Mouse (Mus musculus) MEL (cell line): ENCODE measurements around the gene Colq. TPM values are rescaled to one million over a fixed set of nuclear protein-coding genes. Genes with fewer than 3 reads are reported as not detected.

Source experiments
- DNase-seq: peaks from one replicate; pipeline ENCODE4 v3.0.0; 2011; ENCODE audit warnings: low read depth, low spot score
- H3K27ac ChIP-seq: 2 replicates; pipeline ENCODE4 v1.5.1; 2012; ENCODE audit warnings: low read depth, mild to moderate bottlenecking, control low read depth, low read length, moderate library complexity; ENCODE audit not compliant: control insufficient read depth
- H3K27me3 ChIP-seq, 2 experiments: fragments of 150-350 bp in 1 of 2; sonication (generic) in 1 of 2; 2 replicates each; pipeline ENCODE4 v1.6.1; 2012; ENCODE audit warnings: low read length in 2 of 2, mild to moderate bottlenecking in 2 of 2, improper control_type of control experiment in 1 of 2, moderate library complexity in 1 of 2; ENCODE audit not compliant: insufficient read depth in 2 of 2, control insufficient read depth in 1 of 2
- H3K36me3 ChIP-seq, 2 experiments: 2 replicates each; pipeline ENCODE4 v1.6.1; 2012 to 2014; ENCODE audit warnings: low read length in 2 of 2, improper control_type of control experiment in 1 of 2, inconsistent platforms in 1 of 2, mild to moderate bottlenecking in 1 of 2; ENCODE audit not compliant: insufficient read depth in 2 of 2, control insufficient read depth in 1 of 2
- H3K4me1 ChIP-seq, 2 experiments: fragments of 150-350 bp in 1 of 2; sonication (generic) in 1 of 2; 2 replicates each; pipeline ENCODE4 v1.6.1; 2012; ENCODE audit warnings: low read length in 2 of 2, improper control_type of control experiment in 1 of 2, mild to moderate bottlenecking in 1 of 2; ENCODE audit not compliant: insufficient read depth in 2 of 2, control insufficient read depth in 1 of 2
- H3K4me3 ChIP-seq, 2 experiments: fragments of 150-350 bp in 1 of 2; sonication (generic) in 1 of 2; 2 replicates each; pipeline ENCODE4 v1.5.1; 2012; ENCODE audit warnings: low read depth in 2 of 2, low read length in 2 of 2, mild to moderate bottlenecking in 2 of 2, moderate library complexity in 2 of 2, control low read depth in 1 of 2, improper control_type of control experiment in 1 of 2; ENCODE audit not compliant: control insufficient read depth in 1 of 2, insufficient read depth in 1 of 2
- H3K79me2 ChIP-seq: 2 replicates; pipeline ENCODE4 v1.6.1; 2012; ENCODE audit warnings: mild to moderate bottlenecking, low read length, moderate library complexity; ENCODE audit not compliant: control insufficient read depth, poor library complexity, insufficient read depth
- H3K9ac ChIP-seq: 2 replicates; pipeline ENCODE4 v1.6.1; 2012; ENCODE audit warnings: low read depth, mild to moderate bottlenecking, control low read depth, low read length, moderate library complexity; ENCODE audit not compliant: control insufficient read depth, poor library complexity, severe bottlenecking
- H3K9me3 ChIP-seq: fragments of 150-350 bp; sonication (generic); replicated peaks from 2 replicates; pipeline ENCODE4 v1.6.1; 2012; ENCODE audit warnings: mild to moderate bottlenecking, low read length, improper control_type of control experiment, moderate library complexity; ENCODE audit not compliant: insufficient read depth
- BHLHE40 ChIP-seq: IDR thresholded peaks from 2 replicates; pipeline ENCODE4 v1.6.1; 2012; ENCODE audit warnings: low read depth, mild to moderate bottlenecking, inconsistent platforms, low read length, improper control_type of control experiment, borderline replicate concordance
- CHD1 ChIP-seq: IDR thresholded peaks from 2 replicates; pipeline ENCODE4 v1.6.1; 2012; ENCODE audit warnings: low read depth, mild to moderate bottlenecking, inconsistent platforms, low read length, improper control_type of control experiment
- EP300 ChIP-seq, 2 experiments: IDR thresholded peaks; 2 replicates each; pipeline ENCODE4 v1.6.1; 2011; ENCODE audit warnings: improper control_type of control experiment in 2 of 2, low read length in 2 of 2, low read depth in 1 of 2, mild to moderate bottlenecking in 1 of 2
- GABPA ChIP-seq: IDR thresholded peaks from 2 replicates; pipeline ENCODE4 v1.6.1; 2012; ENCODE audit warnings: low read depth, mild to moderate bottlenecking, inconsistent platforms, low read length, improper control_type of control experiment, moderate library complexity
- GATA1 ChIP-seq: IDR thresholded peaks from 2 replicates; pipeline ENCODE4 v1.6.1; 2011; ENCODE audit warnings: low read depth, low read length, improper control_type of control experiment
- JUND ChIP-seq: IDR thresholded peaks from 2 replicates; pipeline ENCODE4 v1.6.1; 2011; ENCODE audit warnings: low read depth, mild to moderate bottlenecking, improper control_type of control experiment, low read length
- MAZ ChIP-seq: IDR thresholded peaks from 2 replicates; pipeline ENCODE4 v1.6.1; 2012; ENCODE audit warnings: low read depth, mild to moderate bottlenecking, inconsistent platforms, low read length, improper control_type of control experiment
- MEF2A ChIP-seq: IDR thresholded peaks from 2 replicates; pipeline ENCODE4 v1.6.1; 2014; ENCODE audit warnings: low read depth, mild to moderate bottlenecking, inconsistent platforms, low read length, improper control_type of control experiment; ENCODE audit not compliant: poor library complexity, insufficient replicate concordance, severe bottlenecking; ENCODE audit errors: extremely low read depth
- MXI1 ChIP-seq: IDR thresholded peaks from 2 replicates; pipeline ENCODE4 v1.6.1; 2011; ENCODE audit warnings: mild to moderate bottlenecking, low read depth, low read length, improper control_type of control experiment
- NELFE ChIP-seq: IDR thresholded peaks from 2 replicates; pipeline ENCODE4 v1.6.1; 2011; ENCODE audit warnings: low read depth, low read length, improper control_type of control experiment
- POLR2A ChIP-seq, 2 experiments: IDR thresholded peaks; 2 replicates each; pipeline ENCODE4 v1.6.1; 2011 to 2012; ENCODE audit warnings: low read length in 2 of 2, mild to moderate bottlenecking in 2 of 2, control low read depth in 1 of 2, improper control_type of control experiment in 1 of 2, low read depth in 1 of 2, moderate library complexity in 1 of 2; ENCODE audit not compliant: control insufficient read depth in 1 of 2, insufficient read depth in 1 of 2, poor library complexity in 1 of 2
- POLR2AphosphoS2 ChIP-seq: IDR thresholded peaks from 2 replicates; pipeline ENCODE4 v1.6.1; 2011; ENCODE audit warnings: low read length, improper control_type of control experiment
- RAD21 ChIP-seq: IDR thresholded peaks from 2 replicates; pipeline ENCODE4 v1.6.1; 2011; ENCODE audit warnings: mild to moderate bottlenecking, low read depth, low read length, improper control_type of control experiment
- RCOR1 ChIP-seq: IDR thresholded peaks from 2 replicates; pipeline ENCODE4 v1.6.1; 2012; ENCODE audit warnings: low read depth, mild to moderate bottlenecking, inconsistent platforms, low read length, improper control_type of control experiment
- SIN3A ChIP-seq: IDR thresholded peaks from 2 replicates; pipeline ENCODE4 v1.6.1; 2012; ENCODE audit warnings: low read length, improper control_type of control experiment, inconsistent platforms
- SMC3 ChIP-seq: IDR thresholded peaks from 2 replicates; pipeline ENCODE4 v1.6.1; 2011; ENCODE audit warnings: low read depth, low read length, improper control_type of control experiment
- TBP ChIP-seq: IDR thresholded peaks from 2 replicates; pipeline ENCODE4 v1.8.0; 2011; ENCODE audit warnings: low read depth, low read length, improper control_type of control experiment
- TCF12 ChIP-seq: IDR thresholded peaks from 2 replicates; pipeline ENCODE4 v1.6.1; 2014; ENCODE audit warnings: low read depth, mild to moderate bottlenecking, inconsistent platforms, low read length, improper control_type of control experiment, moderate library complexity
- UBTF ChIP-seq: IDR thresholded peaks from 2 replicates; pipeline ENCODE4 v1.6.1; 2012; ENCODE audit warnings: low read depth, mild to moderate bottlenecking, inconsistent platforms, low read length, improper control_type of control experiment, moderate library complexity, borderline replicate concordance; ENCODE audit not compliant: insufficient read depth
- USF1 ChIP-seq: IDR thresholded peaks from 2 replicates; pipeline ENCODE4 v1.6.1; 2014; ENCODE audit warnings: low read depth, mild to moderate bottlenecking, inconsistent platforms, low read length, improper control_type of control experiment, moderate library complexity
- ZKSCAN1 ChIP-seq: IDR thresholded peaks from 2 replicates; pipeline ENCODE4 v1.6.1; 2012; ENCODE audit warnings: low read depth, mild to moderate bottlenecking, inconsistent platforms, low read length, improper control_type of control experiment, moderate library complexity
- ZMIZ1 ChIP-seq: IDR thresholded peaks from 2 replicates; pipeline ENCODE4 v1.6.1; 2012; ENCODE audit warnings: low read depth, mild to moderate bottlenecking, inconsistent platforms, low read length, improper control_type of control experiment, moderate library complexity
- ZNF384 ChIP-seq: IDR thresholded peaks from 2 replicates; pipeline ENCODE4 v1.6.1; 2012; ENCODE audit warnings: low read depth, mild to moderate bottlenecking, inconsistent platforms, low read length, improper control_type of control experiment
- polyA plus RNA-seq, 2 experiments: library from polyadenylated mRNA; stranded (reverse) in 1 of 2; unstranded in 1 of 2; fragments of >175 nt in 1 of 2; fragments of >200 nt in 1 of 2; gene quantifications; 2 replicates each; pipeline versions ENCODE4 v1.2.1 to v1.2.4; 2012; ENCODE audit warnings: low replicate concordance in 2 of 2, low read depth in 1 of 2; ENCODE audit not compliant: insufficient read length in 2 of 2, insufficient read depth in 1 of 2, missing spikeins in 1 of 2
- total RNA-seq: library from RNA; depleted of rRNA; stranded (reverse); fragments of 300-350 nt; gene quantifications from 2 replicates; pipeline ENCODE4 v1.2.3, GENCODE M21; 2012

The Colq gene
- total and polyA plus RNA-seq, 3 experiments, result not detected

DNA sequence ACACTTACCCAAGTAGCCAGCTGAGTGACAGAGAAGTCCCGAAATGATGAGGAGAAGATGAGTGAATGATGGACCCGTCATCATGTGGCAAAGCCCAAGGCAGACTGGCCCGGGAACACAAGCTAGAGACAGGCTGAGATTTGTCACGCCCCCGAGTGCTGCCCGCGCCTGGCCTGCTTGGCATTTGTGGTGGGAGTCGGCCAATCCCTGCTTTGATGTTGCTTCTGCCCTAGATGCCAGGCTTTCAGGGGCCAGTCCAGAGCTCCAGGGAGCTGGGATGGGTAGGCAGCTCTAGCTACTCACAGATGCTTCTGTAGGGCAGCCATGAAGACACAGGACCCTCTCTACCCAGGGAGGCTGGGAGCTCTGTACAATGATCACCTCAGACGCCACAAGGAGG, 33.4 kb downstream of the Colq start:
- H3K36me3 ChIP-seq, result peaks cover 0 to 4% of the 10 kb centered on the region in 2 experiments; a peak in 2 of 4 replicates
- H3K9me3 ChIP-seq, result no peaks in the 10 kb centered on the region
- no peak overlapping the region for H3K9ac ChIP-seq
- no peaks in the 10 kb centered on the region for H3K79me2 ChIP-seq
- peaks cover 0 to 10% of the 10 kb centered on the region in 2 experiments; a peak in 2 of 4 replicates for H3K4me1 ChIP-seq
- H3K27ac ChIP-seq, result no peak overlapping the region
- DNase-seq, result no peak
- H3K27me3 ChIP-seq, result peaks cover 0 to 3% of the 10 kb centered on the region in 2 experiments; a peak in 2 of 4 replicates
- TF ChIP-seq MXI1 (no peak), GABPA (no peak), SIN3A (no peak), POLR2AphosphoS2 (no peak), EP300 (IDR thresholded peaks at IDR 0.05; ENCODE audit: low read depth in 1 of 2, low read length in 2 of 2) (no peak), MEF2A (no peak), SMC3 (no peak), TCF12 (no peak), ZNF384 (no peak), NELFE (no peak), UBTF (no peak), MAZ (no peak), ZMIZ1 (no peak), POLR2A (IDR thresholded peaks at IDR 0.05; ENCODE audit: control insufficient read depth in 1 of 2, insufficient read depth in 1 of 2, low read depth in 1 of 2, low read length in 2 of 2, poor library complexity in 1 of 2) (no peak), TBP (no peak), BHLHE40 (no peak), JUND (no peak), CHD1 (no peak), ZKSCAN1 (no peak)
- H3K4me3 ChIP-seq, result no peak overlapping the region

DNA sequence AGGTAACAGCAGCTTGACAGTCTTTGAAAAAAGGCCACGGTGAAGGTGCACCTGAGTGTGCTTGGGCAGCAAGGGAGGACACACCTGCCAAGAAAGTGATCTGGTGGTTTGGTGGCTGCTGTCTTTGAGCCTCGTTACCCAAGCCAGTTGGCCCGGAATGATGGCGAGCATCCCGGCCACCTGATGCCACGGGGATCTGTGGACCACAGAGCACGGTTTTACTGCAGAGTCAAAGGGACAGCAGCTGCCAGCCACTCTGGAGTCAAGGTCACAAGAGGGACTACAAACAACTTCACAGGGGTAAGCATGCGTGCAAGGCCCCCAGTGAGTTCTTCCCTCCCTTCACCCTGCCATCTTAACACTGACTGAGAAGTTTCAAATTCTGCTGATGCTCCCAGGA, 33.9 kb downstream of the Colq start:
- peaks cover 0 to 10% of the 10 kb centered on the region in 2 experiments; a peak in 2 of 4 replicates for H3K4me1 ChIP-seq
- H3K4me3 ChIP-seq, result no peak overlapping the region
- no peaks in the 10 kb centered on the region for H3K9me3 ChIP-seq
- H3K79me2 ChIP-seq, result no peaks in the 10 kb centered on the region
- no peak for DNase-seq
- H3K27me3 ChIP-seq, result peaks cover 0 to 3% of the 10 kb centered on the region in 2 experiments; a peak in 2 of 4 replicates
- no peak overlapping the region for H3K9ac ChIP-seq
- TF ChIP-seq USF1 (no peak), BHLHE40 (no peak), RCOR1 (no peak), MAZ (no peak), SIN3A (no peak), ZNF384 (no peak), RAD21 (no peak), UBTF (no peak), GATA1 (no peak)
- peaks cover 0 to 4% of the 10 kb centered on the region in 2 experiments; a peak in 2 of 4 replicates for H3K36me3 ChIP-seq
- H3K27ac ChIP-seq, result no peak overlapping the region
